Mouse (Mus musculus) erythroblast, embryonic 14.5 days (primary cell): Measurements from ENCODE around the gene Gatc. TPM values are rescaled to one million over a fixed set of nuclear protein-coding genes. Genes with fewer than 3 reads are reported as not detected.

Experiments
- H3K27me3 ChIP-seq: 2 replicates; pipeline ENCODE4 v1.6.1; 2012; ENCODE audit warnings: inconsistent platforms; ENCODE audit not compliant: control insufficient read depth
- H3K36me3 ChIP-seq: 2 replicates; pipeline ENCODE4 v1.6.1; 2012; ENCODE audit warnings: mild to moderate bottlenecking, inconsistent platforms; ENCODE audit not compliant: control insufficient read depth
- H3K4me1 ChIP-seq: 2 replicates; pipeline ENCODE4 v1.6.1; 2012; ENCODE audit warnings: inconsistent platforms; ENCODE audit not compliant: control insufficient read depth
- H3K4me3 ChIP-seq: replicated peaks from 2 replicates; pipeline ENCODE3; 2012; ENCODE audit warnings: moderate library complexity, mild to moderate bottlenecking, inconsistent platforms
- H3K9me3 ChIP-seq: 2 replicates; pipeline ENCODE4 v1.6.1; 2012; ENCODE audit warnings: low read length, inconsistent platforms, mixed read lengths; ENCODE audit not compliant: control insufficient read depth
- GATA1 ChIP-seq: IDR thresholded peaks from 2 replicates; pipeline ENCODE4 v1.6.1; 2012; ENCODE audit warnings: low read length, inconsistent platforms, mixed read lengths
- TAL1 ChIP-seq: IDR thresholded peaks from 3 replicates; pipeline ENCODE4 v1.6.1; 2012; ENCODE audit warnings: low read length, inconsistent platforms, mixed read lengths
- polyA plus RNA-seq: library from polyadenylated mRNA; stranded (reverse); fragments of >175 nt; gene quantifications from 2 replicates; pipeline ENCODE4 v1.2.3, GENCODE M21; 2012

Gene Gatc
- polyA plus RNA-seq, 1 experiment, result 1.7 TPM

GRCm38 (mm10) chr5:115362216-115362615, 21.2 kb upstream of the Gatc start:
- no peaks in the 10 kb centered on the region for H3K36me3 ChIP-seq
- no peaks in the 10 kb centered on the region for H3K9me3 ChIP-seq
- H3K4me1 ChIP-seq, result no peaks in the 10 kb centered on the region; the same call in 1 of the 2 replicates
- H3K4me3 ChIP-seq, result no peak overlapping the region
- peaks cover 18% of the 10 kb centered on the region for H3K27me3 ChIP-seq
- TF ChIP-seq TAL1 (no peak), GATA1 (no peak)

DNA sequence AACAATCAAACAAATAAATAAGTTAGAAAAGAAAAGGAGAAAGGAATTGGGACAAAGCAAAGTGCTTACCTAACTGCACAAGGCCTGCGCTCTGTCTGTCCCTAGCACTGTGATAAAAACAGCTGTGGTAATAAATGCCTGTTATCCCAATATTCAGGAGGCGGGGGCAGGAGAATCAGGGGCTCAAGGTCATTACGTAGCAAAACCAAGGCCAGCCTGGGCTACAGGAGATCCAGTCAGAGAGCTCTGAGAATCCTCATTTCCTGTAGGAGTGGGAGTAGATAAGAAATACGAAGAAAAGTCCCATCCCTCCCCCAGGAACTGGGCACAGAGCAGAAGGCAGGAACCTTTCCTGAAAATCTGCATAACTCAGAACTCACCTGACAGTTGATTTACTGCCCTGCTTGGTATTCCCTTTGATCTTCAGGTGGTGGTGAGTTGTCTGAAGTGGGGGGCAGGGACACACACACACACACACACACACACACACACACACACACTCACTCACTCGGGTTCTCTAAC, 18.9 kb upstream of the Gatc start:
- H3K36me3 ChIP-seq, result no peaks in the 10 kb centered on the region
- H3K27me3 ChIP-seq, result peaks cover 30% of the 10 kb centered on the region
- TF ChIP-seq GATA1 (no peak), TAL1 (no peak)
- H3K9me3 ChIP-seq, result no peaks in the 10 kb centered on the region
- H3K4me1 ChIP-seq, result no peaks in the 10 kb centered on the region; the same call in 1 of the 2 replicates
- no peak overlapping the region for H3K4me3 ChIP-seq

DNA sequence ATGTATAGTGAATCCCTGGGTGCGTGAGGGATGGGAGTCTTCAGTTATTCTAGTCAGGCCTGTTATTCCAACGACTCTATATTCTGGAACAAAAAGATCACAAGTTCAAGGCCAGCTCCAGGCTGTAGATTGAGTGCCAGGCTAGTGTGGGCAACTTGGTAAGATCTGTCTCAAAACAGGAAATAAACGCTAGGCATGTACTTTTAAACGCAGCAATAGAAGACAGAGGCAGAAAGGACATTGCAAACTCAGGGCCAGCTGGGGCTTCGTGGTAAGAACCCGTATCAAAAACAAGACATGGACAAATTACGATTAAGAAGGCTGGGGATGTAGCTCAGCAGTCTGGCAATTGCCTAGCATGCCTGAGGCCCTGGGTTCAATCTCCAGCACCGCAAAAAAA, 18.5 kb upstream of the Gatc start:
- Histone ChIP-seq H3K4me3 (no peak overlapping the region), H3K27me3 (peaks cover 30% of the 10 kb centered on the region), H3K4me1 (no peaks in the 10 kb centered on the region; the same call in 1 of the 2 replicates), H3K9me3 (no peaks in the 10 kb centered on the region), H3K36me3 (no peaks in the 10 kb centered on the region)
- TF ChIP-seq GATA1 (no peak), TAL1 (no peak)

DNA sequence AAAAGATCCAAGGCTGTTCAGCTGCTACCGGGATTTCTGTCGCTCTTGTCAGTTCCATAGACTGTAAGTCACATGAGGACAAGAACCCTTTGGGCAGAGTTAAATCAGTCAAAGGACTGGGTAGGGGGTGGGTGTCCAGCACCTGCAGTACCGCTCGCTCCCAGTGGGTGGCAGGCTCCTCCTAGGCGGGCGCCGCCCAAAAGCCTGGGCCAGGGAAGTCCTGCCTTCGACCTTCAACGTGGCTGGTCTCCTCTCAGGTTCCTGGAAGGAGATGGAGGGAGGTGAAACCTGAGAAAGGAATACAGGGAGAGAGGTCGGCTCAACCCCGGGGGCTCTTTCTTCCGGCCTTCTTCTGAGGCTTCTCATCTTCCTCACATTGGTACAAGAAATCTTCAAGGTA, 17.9 kb upstream of the Gatc start:
- H3K27me3 ChIP-seq, result peaks cover 33% of the 10 kb centered on the region
- no peak overlapping the region for H3K4me3 ChIP-seq
- TF ChIP-seq TAL1 (no peak), GATA1 (no peak)

GRCm38 (mm10) chr5:115355070-115355469, 14.1 kb upstream of the Gatc start:
- Histone ChIP-seq H3K27me3 (peaks cover 25% of the 10 kb centered on the region), H3K4me3 (no peak overlapping the region), H3K36me3 (no peaks in the 10 kb centered on the region), H3K9me3 (peaks cover 3% of the 10 kb centered on the region), H3K4me1 (peaks cover 2% of the 10 kb centered on the region)
- TF ChIP-seq GATA1 (no peak), TAL1 (no peak)

More for the DNA sequence above, 17.9 kb upstream of the Gatc start:
- Histone ChIP-seq H3K36me3 (no peaks in the 10 kb centered on the region), H3K4me1 (no peaks in the 10 kb centered on the region; the same call in 1 of the 2 replicates), H3K9me3 (no peaks in the 10 kb centered on the region)

DNA sequence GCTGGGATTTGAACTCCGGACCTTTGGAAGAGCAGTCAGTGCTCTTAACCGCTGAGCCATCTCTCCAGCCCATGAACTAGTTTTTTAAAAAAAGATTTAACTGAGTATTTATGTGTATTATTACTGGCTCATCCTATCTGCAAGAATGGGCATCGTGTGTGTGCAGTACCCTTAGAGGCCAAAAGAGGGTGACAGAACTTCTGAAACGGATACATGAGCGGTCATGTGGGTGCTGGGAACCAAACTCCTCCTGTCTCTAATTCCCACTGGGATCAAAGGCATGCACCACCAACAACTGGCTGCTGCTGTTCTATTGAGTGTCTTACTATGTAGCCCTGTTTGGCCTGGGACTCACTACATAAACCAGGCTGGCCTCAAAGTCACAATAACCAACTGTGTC, 10.4 kb upstream of the Gatc start:
- no peak overlapping the region for H3K4me3 ChIP-seq
- H3K9me3 ChIP-seq, result peaks cover 3% of the 10 kb centered on the region
- peaks cover 10% of the 10 kb centered on the region for H3K36me3 ChIP-seq
- peaks cover 26% of the 10 kb centered on the region for H3K4me1 ChIP-seq
- H3K27me3 ChIP-seq, result peaks cover 22% of the 10 kb centered on the region
- TF ChIP-seq GATA1 (no peak), TAL1 (no peak)

DNA sequence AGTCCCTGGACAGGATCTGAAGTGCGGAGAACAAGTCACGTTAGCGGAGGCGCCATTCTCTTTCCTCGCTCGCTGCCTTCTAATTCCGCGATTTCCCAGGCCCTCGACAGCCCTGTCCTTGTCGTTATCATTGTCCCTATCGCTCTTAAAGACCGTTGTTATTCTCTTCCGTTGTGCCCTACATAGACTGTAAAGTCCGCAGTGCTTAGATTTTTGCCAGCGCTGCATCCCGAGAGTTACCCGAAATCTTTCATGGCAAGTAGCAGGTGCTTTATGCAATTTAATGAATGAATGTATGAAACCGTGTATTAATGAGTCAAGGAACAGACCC, 8.2 kb upstream of the Gatc start:
- Histone ChIP-seq H3K4me1 (peaks cover 37% of the 10 kb centered on the region), H3K9me3 (peaks cover 3% of the 10 kb centered on the region), H3K27me3 (peaks cover 11% of the 10 kb centered on the region), H3K4me3 (peak overlapping the region; percentile 78), H3K36me3 (peaks cover 32% of the 10 kb centered on the region)
- TF ChIP-seq GATA1, result peak; percentile 60
- TF ChIP-seq TAL1, result no peak

- Histone ChIP-seq H3K36me3 (peaks cover 37% of the 10 kb centered on the region), H3K4me3 (peak within 1 kb of the TSS; percentile 78), H3K9me3 (peaks cover 3% of the 10 kb centered on the region), H3K4me1 (peaks cover 39% of the 10 kb centered on the region), H3K27me3 (peaks cover 7% of the 10 kb centered on the region)
- TF ChIP-seq TAL1 (no peak), GATA1 (no peak)
Observed at GRCm38 (mm10) chr5:115348546-115349224, 7.7 kb upstream of the Gatc start, which contains the start of gene Cox6a1. TSS of gene Cox6a1 (minus strand) at chr5:115348981.

- Histone ChIP-seq H3K27me3 (peaks cover 5% of the 10 kb centered on the region), H3K4me1 (peaks cover 45% of the 10 kb centered on the region), H3K36me3 (peaks cover 48% of the 10 kb centered on the region), H3K9me3 (peaks cover 3% of the 10 kb centered on the region), H3K4me3 (peak overlapping the region; percentile 78)
- TF ChIP-seq TAL1, result no peak
- peak; percentile 41; the same call in 1 of the 2 replicates for TF ChIP-seq GATA1
Observed at GRCm38 (mm10) chr5:115347564-115347963, 6.6 kb upstream of the Gatc start.
